Mouse (Mus musculus) mouse embryonic stem cell (cell line): Measurements from ENCODE around the gene Dmpk.

Experiments used
- in situ Hi-C, 2 experiments: fragments of 300-500 bp; cut with MboI; formaldehyde crosslinking; loops; 1 replicate in 1 of 2; 3 replicates in 1 of 2; pipeline ENCODE4 v1.14.3; 2019 to 2020; ENCODE audit warnings: low sequenced_read_pairs in 2 of 2, low pct_unique_long_range_greater_than_20kb in 1 of 2, mixed read lengths in 1 of 2; ENCODE audit not compliant: unreplicated experiment in 1 of 2

Dmpk gene

DNA sequence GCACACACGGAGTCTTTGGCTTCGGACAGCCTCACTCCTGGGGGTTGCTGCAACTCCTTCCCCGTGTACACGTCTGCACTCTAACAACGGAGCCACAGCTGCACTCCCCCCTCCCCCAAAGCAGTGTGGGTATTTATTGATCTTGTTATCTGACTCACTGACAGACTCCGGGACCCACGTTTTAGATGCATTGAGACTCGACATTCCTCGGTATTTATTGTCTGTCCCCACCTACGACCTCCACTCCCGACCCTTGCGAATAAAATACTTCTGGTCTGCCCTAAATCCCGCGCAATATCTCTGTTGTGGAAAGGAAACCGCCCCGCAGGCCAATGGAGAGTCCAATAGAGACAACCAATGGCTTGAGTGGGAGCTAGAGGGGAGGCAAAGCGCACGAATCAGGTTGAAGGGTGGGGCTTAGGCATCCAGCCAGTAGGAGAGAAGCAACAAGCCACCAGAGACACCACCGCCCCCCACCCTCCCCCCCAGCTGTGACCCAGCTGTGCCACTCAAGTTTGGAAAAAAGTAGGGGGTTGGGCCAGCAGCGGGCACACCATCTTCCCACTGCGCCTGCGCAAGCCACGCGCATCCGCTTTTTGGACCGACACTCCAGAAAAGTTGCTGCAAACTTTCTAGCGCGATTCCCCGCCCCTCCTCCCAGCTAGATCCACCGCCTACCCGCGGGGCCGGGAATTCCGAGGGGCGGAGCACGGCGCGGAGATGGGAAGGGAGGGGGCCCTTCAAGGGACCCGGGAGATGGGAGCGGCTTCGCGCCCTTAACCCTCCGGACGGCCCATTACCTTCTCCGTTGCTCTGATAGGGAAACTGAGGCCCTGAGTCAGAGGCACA is 10.1 kb downstream of the Dmpk start:
- in situ Hi-C loops, result no loop called here

DNA sequence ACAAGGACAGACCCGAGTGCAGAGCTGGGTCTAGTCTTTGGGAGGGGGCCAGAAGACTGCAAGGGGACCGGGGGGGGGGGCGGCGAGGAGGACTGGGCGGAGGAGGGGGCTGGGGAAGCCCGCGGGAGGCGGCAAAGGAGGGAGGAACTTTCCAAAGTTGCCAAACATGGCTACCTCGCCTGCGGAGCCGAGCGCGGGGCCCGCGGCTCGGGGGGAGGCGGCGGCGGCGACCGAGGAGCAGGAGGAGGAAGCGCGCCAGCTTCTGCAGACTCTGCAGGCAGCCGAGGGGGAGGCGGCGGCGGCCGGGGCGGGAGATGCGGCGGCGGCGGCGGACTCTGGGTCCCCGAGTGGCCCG is 10.8 kb downstream of the Dmpk start, which contains the start of gene Six5:
TSS of gene Six5 (plus strand) at position 124 of the 355 bp plus-strand sequence.
- in situ Hi-C loops, result no loop called here

DNA sequence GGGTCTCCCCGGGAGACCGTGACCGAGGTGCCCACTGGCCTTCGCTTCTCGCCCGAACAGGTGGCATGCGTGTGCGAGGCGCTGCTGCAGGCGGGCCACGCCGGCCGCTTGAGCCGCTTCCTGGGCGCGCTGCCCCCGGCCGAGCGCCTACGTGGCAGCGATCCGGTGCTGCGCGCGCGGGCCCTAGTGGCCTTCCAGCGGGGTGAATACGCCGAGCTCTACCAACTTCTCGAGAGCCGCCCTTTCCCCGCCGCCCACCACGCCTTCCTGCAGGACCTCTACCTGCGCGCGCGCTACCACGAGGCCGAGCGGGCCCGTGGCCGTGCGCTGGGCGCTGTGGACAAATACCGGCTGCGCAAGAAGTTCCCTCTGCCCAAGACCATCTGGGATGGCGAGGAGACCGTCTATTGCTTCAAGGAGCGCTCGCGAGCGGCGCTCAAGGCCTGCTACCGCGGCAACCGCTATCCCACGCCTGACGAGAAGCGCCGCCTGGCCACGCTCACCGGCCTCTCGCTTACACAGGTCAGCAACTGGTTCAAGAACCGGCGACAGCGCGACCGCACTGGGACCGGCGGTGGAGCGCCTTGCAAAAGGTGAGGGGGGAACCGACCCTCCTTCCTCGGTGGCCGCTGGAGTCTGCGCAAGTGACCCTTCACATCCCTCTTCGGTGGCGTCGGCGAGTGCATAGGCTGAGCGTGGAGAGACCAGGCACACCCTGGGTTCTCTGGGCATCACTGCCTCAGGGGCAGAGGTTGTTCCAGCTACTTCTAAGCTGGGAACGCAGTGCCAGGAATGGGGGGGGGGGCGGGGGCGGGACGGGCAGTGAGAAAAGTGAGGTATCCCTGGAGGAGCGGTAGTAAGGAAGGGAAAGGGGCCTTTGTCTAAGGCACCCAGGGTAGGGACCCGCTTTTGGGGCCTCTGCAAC is 11.4 kb downstream of the Dmpk start:
- in situ Hi-C loops, result no loop called here

DNA sequence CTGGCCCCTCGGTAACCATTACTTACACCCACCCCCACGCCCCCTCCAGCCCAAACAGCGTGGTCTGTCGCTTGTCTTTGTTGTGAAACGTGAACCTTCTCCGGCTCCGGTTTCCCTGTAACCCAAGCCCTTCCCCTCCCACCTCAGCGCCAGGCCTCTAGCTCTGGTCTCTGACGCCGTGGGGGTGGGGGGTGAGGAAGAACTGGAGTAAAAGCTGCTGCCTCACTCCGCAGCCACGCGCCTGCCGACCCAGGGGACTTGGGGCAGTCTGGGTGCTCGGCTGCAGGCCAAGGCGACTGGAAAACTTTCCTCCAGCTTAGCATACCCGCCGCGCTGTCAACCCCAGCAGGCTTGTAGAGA is 12.1 kb downstream of the Dmpk start:
- in situ Hi-C loops, result no loop called here

DNA sequence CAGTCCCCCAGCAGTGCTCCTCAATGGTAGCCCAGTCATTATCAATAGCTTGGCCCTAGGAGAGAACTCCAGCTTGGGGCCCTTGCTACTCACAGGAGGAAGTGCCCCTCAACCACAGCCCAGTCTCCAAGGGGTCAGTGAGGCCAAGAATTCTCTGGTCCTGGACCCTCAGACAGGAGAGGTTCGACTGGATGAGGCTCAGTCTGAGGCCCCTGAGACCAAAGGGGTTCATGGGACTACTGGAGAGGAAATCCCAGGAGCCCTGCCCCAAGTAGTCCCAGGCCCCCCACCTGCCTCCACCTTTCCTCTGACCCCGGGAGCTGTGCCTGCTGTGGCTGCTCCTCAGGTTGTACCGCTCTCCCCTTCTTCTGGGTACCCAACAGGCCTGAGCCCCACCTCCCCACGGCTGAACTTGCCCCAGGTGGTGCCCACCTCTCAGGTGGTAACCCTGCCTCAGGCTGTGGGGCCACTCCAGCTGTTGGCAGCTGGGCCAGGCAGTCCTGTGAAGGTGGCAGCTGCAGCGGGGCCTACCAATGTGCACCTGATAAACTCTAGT is 12.8 kb downstream of the Dmpk start:
- in situ Hi-C loops, result no loop called here

DNA sequence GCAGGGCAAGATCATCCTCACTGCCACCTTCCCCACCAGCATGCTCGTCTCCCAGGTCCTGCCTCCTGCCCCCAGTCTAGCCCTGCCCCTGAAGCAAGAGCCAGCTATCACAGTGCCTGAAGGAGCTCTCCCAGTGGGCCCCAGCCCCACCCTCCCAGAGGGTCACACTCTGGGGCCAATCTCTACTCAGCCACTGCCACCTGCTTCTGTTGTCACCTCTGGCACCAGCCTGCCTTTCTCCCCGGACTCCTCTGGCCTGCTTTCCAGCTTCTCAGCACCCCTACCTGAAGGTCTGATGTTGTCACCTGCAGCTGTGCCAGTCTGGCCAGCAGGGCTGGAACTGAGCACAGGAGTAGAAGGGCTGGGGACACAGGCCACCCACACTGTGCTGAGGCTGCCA is 13.6 kb downstream of the Dmpk start:
- in situ Hi-C loops, result no loop called here

DNA sequence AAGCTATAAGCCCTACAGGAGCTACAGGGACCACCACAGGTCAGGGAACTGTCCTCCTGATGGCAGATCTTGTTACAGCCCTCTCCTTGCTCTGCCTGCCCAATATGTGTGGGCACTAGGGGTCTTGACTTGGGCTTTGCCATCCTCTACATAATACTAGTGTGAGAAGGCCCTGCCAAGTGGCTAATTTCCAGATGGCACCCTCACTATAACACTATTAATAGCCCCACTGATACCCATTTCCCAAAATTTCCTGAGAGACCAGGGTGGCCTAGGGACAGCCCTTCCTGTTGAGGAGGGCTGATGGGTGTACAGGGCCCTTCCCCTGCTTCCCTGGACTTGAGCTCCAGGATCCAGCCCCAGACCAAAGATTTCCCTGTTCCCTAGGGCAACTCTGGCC is 14.2 kb downstream of the Dmpk start:
- in situ Hi-C loops, result no loop called here

DNA sequence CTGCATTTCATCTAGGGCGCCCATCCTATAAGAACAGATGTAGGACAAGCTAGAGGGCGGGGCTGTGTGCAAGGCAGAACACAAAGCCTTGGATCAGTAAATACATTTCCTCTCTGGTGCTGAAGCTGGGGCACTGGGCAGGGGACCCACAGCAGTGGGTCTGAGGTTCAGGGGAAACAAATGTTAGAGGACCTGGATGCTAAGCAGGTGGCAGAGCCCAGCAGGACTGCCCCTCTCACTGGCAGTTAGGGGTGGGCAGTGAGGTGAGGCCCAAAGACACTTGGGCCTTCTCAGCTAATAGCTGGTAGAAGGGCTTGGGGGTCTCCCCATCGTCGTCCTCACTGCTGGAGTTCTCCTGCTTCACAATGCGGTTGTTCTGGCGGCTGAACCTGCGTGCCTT is 15.2 kb downstream of the Dmpk start:
- in situ Hi-C loops, result no loop called here

DNA sequence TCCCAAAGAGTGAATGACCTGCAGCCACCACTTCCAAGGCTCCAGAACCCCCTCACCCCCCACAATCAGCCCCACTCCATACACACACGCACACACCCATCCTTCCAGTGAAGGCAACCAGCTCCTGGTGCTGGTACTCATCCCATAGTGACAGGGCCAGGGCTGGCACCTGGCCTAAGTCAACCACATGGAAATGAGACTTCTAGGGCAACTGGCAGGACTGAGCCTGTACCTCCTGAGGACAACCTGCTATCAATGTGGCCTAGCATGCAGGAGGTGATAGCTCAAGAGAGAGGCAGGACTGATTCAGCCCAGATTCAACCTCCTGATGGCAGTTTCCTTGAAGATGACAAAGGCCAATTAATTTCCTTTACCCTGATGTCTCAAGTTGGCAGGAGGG is 16.6 kb downstream of the Dmpk start:
- in situ Hi-C loops, result no loop called here

DNA sequence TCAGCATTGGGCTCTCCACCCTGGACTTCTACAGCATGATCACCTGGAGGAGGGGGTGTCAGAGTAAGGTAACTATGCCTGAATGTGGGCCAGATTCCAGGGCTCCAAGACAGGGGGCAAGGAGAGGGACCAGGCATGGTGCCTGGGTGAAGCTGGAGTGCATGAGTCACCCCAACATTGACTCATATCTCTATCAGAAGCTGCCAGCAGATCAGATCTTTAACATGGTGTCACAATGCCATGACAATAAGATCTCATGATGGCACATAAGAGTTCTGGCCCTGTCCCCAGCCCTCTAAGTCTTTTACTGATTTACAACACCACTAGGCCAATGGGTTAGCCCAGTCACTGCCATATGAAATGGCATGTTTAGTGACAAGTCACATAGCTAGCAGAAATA is 20.1 kb downstream of the Dmpk start:
- in situ Hi-C loops, result no loop called here

DNA sequence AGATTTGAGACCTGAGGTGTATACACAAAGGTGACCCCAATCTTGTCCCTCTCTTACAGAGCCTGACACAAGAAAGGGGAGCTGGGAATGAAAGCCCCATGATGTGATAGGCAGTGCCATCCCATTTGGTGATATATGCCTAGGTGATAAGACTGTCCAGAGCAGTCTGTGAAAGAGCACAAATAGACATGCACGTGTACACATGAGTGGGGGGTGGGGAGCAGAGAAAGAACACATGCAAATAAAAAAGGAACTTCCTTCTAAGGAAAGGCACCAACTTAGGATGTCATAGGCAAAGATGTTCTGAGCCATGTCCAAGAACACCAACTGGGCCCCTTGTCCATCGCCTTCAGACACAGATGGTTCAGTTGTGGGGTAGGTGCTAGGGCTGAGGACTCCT is 20.8 kb downstream of the Dmpk start:
- in situ Hi-C loops, result no loop called here

DNA sequence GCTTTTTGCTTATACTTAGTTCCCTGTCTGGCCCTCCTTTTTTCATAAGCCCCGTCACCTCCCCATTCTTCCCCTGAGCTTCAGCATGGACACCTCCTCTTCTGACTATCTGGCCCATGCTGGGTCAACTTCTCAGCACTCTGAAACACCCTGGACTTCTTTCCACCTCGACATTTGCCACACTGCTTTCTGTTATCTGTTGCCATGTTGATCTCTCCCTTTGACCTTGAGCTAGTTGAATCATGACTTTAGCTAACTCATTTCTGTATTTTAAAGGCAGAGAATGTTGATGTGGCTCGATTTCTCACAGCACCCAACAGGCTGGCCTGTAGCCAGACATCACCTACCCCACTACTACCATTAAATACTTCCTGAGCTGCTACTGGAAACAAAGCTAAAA is 23.8 kb downstream of the Dmpk start:
- in situ Hi-C loops, result no loop called here

DNA sequence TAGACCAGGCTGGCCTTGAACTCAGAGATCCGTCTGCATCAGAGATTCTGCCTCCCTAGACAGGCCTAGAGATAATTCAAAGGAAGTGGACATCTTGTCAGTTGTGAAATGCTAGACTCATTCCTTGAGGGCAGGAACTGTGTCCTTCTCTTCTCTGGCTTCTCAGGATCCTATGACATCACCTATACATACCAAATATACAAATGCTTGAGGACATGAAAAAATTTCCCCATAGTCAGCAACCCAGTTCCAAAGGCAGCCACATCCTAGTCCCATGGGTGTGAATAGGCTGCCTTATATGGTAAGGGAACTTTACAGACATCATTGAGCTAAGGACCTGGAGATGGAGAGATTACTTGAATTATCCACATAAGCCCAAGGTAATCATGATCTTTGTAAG is 25.9 kb downstream of the Dmpk start:
- in situ Hi-C loops, result no loop called here

DNA sequence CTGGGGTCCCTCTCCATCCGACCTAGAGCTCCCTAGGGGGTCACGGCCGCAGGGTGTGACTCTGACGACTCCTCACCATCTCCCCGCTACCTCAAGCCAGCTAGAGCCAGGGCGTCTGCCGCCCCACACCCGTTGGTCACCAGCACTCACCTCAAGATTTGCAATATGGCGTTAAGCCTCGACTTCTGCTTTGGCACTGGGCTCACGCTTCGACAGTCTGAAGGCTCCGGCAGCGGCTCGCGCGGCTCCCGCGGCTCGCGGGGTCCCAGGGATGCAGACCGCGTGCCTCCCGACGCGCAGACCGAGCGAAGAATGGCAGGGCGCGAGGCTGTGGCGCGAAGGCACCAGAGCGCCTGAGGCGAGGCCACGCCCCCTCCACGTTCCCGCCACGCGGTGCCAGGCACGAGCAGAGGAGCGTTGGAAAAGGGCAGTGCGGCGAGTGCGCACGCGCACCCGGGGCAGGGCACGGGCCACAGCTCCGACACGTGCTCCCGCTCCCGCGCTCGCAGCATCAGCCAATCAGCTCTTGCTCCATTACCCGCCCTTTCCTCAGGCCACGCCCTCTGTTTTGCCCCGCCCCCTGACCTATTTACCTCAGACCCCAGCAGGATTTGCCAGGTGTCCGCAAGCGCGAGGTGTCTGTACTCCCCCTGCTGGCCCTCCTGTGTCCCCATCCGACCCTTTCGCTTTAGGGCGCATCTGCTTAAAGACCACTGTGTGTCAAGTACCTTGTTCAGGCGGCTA is 34.6 kb downstream of the Dmpk start, which contains the start of gene Gm4969:
TSS of gene Gm4969 (minus strand) at position 341 of the 744 bp plus-strand sequence.
- in situ Hi-C loops, result no loop called here

DNA sequence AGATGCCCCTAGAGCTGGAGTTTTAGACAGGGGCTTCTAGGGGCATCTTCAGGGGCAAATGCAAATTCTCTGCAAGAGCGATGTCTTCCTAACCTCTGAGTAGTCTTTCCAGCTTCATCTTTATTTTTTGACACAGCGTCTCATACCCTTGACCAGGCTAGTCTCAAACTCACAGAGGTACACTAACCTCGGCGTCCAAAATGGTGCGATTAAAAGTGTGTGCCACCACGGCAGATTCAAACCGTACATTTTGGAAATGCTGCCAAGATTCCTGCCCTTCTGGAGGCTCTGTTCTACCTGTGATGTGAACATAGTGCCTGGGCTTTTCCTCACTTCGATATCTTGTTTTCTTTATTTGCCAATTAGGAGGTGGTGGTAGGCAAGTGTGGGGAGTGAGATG is 35.4 kb downstream of the Dmpk start:
- in situ Hi-C loops, result no loop called here

DNA sequence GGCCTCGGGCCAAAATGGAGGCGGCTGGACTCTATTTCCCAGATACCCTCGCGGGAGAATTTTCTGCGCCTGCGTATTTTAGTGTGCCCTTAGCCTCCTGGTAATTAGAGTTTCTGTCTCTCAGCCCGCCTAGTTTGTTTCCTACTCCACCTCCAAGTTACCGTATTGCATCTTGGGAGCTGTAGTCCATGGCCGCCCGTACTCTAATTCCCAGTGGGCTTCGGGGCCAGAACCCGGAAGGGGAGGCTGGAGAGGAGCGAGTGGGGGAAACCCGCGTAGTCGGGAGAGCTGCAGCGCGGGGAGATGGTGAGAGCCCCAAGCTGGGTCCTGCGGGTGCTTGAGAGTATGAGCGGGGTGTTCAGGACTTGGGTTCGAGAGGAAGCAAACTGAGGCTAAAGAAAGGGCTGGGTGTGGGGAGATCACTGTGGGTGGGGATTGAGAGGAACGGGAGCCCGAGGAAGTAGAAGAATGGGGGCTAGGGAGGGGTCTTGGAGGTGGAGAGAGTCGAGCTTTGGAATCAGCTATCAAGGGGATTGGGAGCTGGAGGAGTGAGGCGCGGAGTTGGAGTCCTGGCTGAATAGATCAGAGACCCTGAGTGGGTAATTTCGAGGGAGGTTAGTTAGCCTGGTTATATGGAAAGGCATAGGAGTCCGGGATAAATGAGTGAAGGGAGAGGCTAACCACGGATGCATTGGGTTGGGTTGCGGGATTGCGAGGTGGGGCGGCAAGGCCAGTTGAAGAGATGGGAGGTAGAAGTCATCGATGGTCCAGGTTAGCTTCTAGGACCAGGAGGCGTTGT is 36.2 kb downstream of the Dmpk start, which contains the start of gene Fbxo46:
TSS of gene Fbxo46 (plus strand) at position 229 of the 799 bp plus-strand sequence.
- in situ Hi-C loops, result no loop called here

DNA sequence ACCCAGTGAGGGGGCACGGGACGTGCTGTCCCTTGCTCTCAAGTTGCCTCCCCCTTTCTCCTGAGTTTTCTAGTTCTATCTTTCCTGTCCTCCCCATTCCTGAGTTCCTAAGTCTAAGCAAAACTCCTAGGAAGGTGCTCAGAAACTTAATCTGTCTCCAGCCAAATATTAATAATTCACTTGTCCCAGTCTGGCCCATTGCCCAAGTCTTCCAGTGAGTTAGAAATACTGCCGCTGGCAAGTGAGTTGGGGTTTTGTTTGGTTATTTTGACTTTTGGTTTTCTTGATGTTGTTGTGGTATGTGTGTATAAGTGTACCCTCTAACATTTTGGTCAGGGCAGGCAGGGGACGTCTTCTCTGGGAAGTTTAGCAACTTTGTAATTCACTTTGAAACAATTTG is 38.0 kb downstream of the Dmpk start:
- in situ Hi-C loops, result no loop called here

DNA sequence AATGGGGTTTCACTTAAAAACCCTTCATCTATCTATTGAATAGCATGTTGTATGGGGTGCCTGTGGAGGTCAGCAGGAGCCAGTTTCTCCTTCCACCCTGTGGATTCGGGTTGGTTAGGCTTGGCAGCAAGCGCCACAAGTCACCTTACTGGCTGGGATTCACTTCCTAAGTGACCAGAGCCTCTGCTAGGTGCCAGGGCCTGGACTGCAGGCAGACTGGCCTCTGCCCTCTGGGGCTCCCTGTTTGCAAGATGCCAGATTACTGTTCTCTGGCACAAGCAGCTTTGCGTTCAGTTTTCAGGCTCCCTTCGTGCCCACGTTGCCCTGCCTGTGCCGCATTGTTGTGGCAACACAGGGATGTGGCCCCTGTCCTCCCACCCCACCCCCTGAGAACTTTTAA is 41.1 kb downstream of the Dmpk start:
- in situ Hi-C loops, result no loop called here
